Mouse (Mus musculus) kidney, adult 2 months (tissue): ENCODE measurements at regions not wholly inside any gene's neighbourhood (a gene's known extent, or its start where the extent isn't known, plus 50 kb on each side); places are given as distances from the start of the nearest gene placed in this dataset.
A peak's percentile ranks its signal among the peaks of the same experiment; 100 is the strongest.

Source experiments
- DNase-seq: peaks from one replicate; pipeline ENCODE4 v3.0.0; 2021
- H3K27ac ChIP-seq: fragments of 200-500 bp; 2 replicates; pipeline ENCODE4 v1.5.1; 2012; ENCODE audit warnings: low read depth, low read length, control low read depth, inconsistent platforms; ENCODE audit not compliant: insufficient read depth
- H3K27me3 ChIP-seq: fragments of 200-500 bp; replicated peaks from 2 replicates; pipeline ENCODE4 v1.6.1; 2012; ENCODE audit warnings: mild to moderate bottlenecking, moderate library complexity, low read length, inconsistent platforms; ENCODE audit not compliant: control insufficient read depth, insufficient read depth
- H3K36me3 ChIP-seq: fragments of 200-500 bp; 2 replicates; pipeline ENCODE4 v1.6.1; 2012; ENCODE audit warnings: mild to moderate bottlenecking, moderate library complexity, low read length, inconsistent platforms; ENCODE audit not compliant: control insufficient read depth, insufficient read depth
- H3K4me1 ChIP-seq: fragments of 200-500 bp; 2 replicates; pipeline ENCODE4 v1.6.1; 2011; ENCODE audit warnings: low read length; ENCODE audit not compliant: control insufficient read depth, insufficient read depth
- H3K4me3 ChIP-seq: fragments of 200-500 bp; 2 replicates; pipeline ENCODE4 v1.5.1; 2011; ENCODE audit warnings: mild to moderate bottlenecking, low read depth, low read length, control low read depth; ENCODE audit not compliant: insufficient read depth
- CTCF ChIP-seq: fragments of 200-500 bp; conservative IDR thresholded peaks from 2 replicates; pipeline ENCODE4 v1.5.1; 2011; ENCODE audit warnings: low read depth, mild to moderate bottlenecking, control low read depth, low read length, moderate library complexity, mixed read lengths; ENCODE audit not compliant: insufficient read depth, insufficient read length
- POLR2A ChIP-seq: fragments of 200-500 bp; IDR thresholded peaks from one replicate; pipeline ENCODE4 v1.6.1; 2011; ENCODE audit warnings: low read depth, low read length, control low read depth
- WGBS: fragments of 180-500 bp; shearing (Covaris S2); methylation state at CpG from one replicate; pipeline ENCODE4 v1.1.7; 2018; 5-methylcytosine and 5-hydroxymethylcytosine counted together

- WGBS, result 17% methylated on average over 3 of the region's 3 CpGs
These were observed 134.8 kb upstream of the Gm5129 start for GRCm38 (mm10) chr5:29870537-29870936.

GRCm38 (mm10) chr5:29875451-29875850 lies 137.5 kb upstream of the Il6 start:
- H3K4me1 ChIP-seq, result no peaks in the 10 kb centered on the region
- no peak overlapping the region for H3K27ac ChIP-seq
- H3K27me3 ChIP-seq, result no peaks in the 10 kb centered on the region; the same call in 1 of the 2 replicates
- no peak overlapping the region for H3K4me3 ChIP-seq
- no peaks in the 10 kb centered on the region for H3K36me3 ChIP-seq
- TF ChIP-seq CTCF (no peak), POLR2A (no peak)
- DNase-seq, result no peak
- 60% methylated on average over 1 of the region's 1 CpGs for WGBS

More at GRCm38 (mm10) chr5:29870537-29870936, 134.8 kb upstream of the Gm5129 start:
- H3K36me3 ChIP-seq, result no peaks in the 10 kb centered on the region
- H3K27me3 ChIP-seq, result no peaks in the 10 kb centered on the region; the same call in 1 of the 2 replicates
- H3K4me1 ChIP-seq, result no peaks in the 10 kb centered on the region
- DNase-seq, result no peak
- H3K4me3 ChIP-seq, result no peak overlapping the region
- no peak overlapping the region for H3K27ac ChIP-seq
- TF ChIP-seq CTCF (no peak), POLR2A (no peak)

GRCm38 (mm10) chr5:29887267-29887841 lies 125.6 kb upstream of the Il6 start:
- DNase-seq, result no peak
- no peaks in the 10 kb centered on the region for H3K27me3 ChIP-seq
- WGBS, result 38% methylated on average over 4 of the region's 4 CpGs

GRCm38 (mm10) chr5:29892344-29892743 lies 120.6 kb upstream of the Il6 start:
- Histone ChIP-seq H3K27me3 (no peaks in the 10 kb centered on the region), H3K4me3 (no peak overlapping the region), H3K27ac (no peak overlapping the region), H3K36me3 (no peaks in the 10 kb centered on the region), H3K4me1 (peaks cover 5% of the 10 kb centered on the region; the same call in 1 of the 2 replicates)
- 32% methylated on average over 2 of the region's 2 CpGs for WGBS
- TF ChIP-seq CTCF, result no peak
- no peak for TF ChIP-seq POLR2A
- no peak for DNase-seq

More at GRCm38 (mm10) chr5:29887267-29887841, 125.6 kb upstream of the Il6 start:
- H3K4me3 ChIP-seq, result no peak overlapping the region
- no peaks in the 10 kb centered on the region for H3K36me3 ChIP-seq
- TF ChIP-seq CTCF, result no peak
- TF ChIP-seq POLR2A, result no peak
- H3K27ac ChIP-seq, result no peak overlapping the region
- no peaks in the 10 kb centered on the region for H3K4me1 ChIP-seq

GRCm38 (mm10) chr5:29892861-29893260 lies 120.1 kb upstream of the Il6 start:
- WGBS, result 75% methylated on average over 2 of the region's 2 CpGs
- H3K36me3 ChIP-seq, result no peaks in the 10 kb centered on the region
- H3K27me3 ChIP-seq, result no peaks in the 10 kb centered on the region
- no peak for DNase-seq
- H3K4me1 ChIP-seq, result peaks cover 5% of the 10 kb centered on the region; the same call in 1 of the 2 replicates
- no peak for TF ChIP-seq POLR2A
- TF ChIP-seq CTCF, result no peak
- H3K4me3 ChIP-seq, result no peak overlapping the region
- no peak overlapping the region for H3K27ac ChIP-seq

GRCm38 (mm10) chr5:29893829-29894228 lies 119.1 kb upstream of the Il6 start:
- DNase-seq, result peak; percentile 19

More at GRCm38 (mm10) chr5:29893829-29894228, 119.1 kb upstream of the Il6 start:
- Histone ChIP-seq H3K4me3 (no peak overlapping the region), H3K4me1 (peaks cover 5% of the 10 kb centered on the region; the same call in 1 of the 2 replicates), H3K27ac (no peak overlapping the region), H3K36me3 (no peaks in the 10 kb centered on the region), H3K27me3 (no peaks in the 10 kb centered on the region; the same call in 1 of the 2 replicates)
- TF ChIP-seq POLR2A (no peak), CTCF (no peak)
- WGBS, result 41% methylated on average over 5 of the region's 5 CpGs
